Mouse (Mus musculus) thymus, adult 2 months (tissue): ENCODE measurements around the gene Sdccag8. TPM values are rescaled to one million over a fixed set of nuclear protein-coding genes. Genes with fewer than 3 reads are reported as not detected.

Source experiments
- DNase-seq: peaks from one replicate; pipeline ENCODE4 v3.0.0; 2021
- H3K27ac ChIP-seq: fragments of 200-500 bp; 2 replicates; pipeline ENCODE4 v1.5.1; 2012; ENCODE audit warnings: low read length, control low read depth; ENCODE audit not compliant: control insufficient read depth, insufficient read depth
- H3K27me3 ChIP-seq: fragments of 200-500 bp; 2 replicates; pipeline ENCODE4 v1.6.1; 2012; ENCODE audit warnings: mild to moderate bottlenecking, low read length, moderate library complexity, mixed read lengths; ENCODE audit not compliant: control insufficient read depth, insufficient read depth
- H3K36me3 ChIP-seq: fragments of 200-500 bp; 2 replicates; pipeline ENCODE4 v1.6.1; 2012; ENCODE audit warnings: mild to moderate bottlenecking, low read length, moderate library complexity; ENCODE audit not compliant: control insufficient read depth, insufficient read depth
- H3K4me1 ChIP-seq: fragments of 200-500 bp; replicated peaks from 2 replicates; pipeline ENCODE4 v1.6.1; 2012; ENCODE audit warnings: low read length; ENCODE audit not compliant: control insufficient read depth, insufficient read depth
- H3K4me3 ChIP-seq: fragments of 200-500 bp; 2 replicates; pipeline ENCODE4 v1.5.1; 2012; ENCODE audit warnings: mild to moderate bottlenecking, low read length, control low read depth, moderate library complexity; ENCODE audit not compliant: control insufficient read depth, insufficient read depth
- CTCF ChIP-seq: fragments of 200-500 bp; IDR thresholded peaks from 2 replicates; pipeline ENCODE4 v1.5.1; 2012; ENCODE audit warnings: mild to moderate bottlenecking, control low read depth, low read length, moderate library complexity, borderline replicate concordance; ENCODE audit not compliant: control insufficient read depth, poor library complexity, insufficient read depth; ENCODE audit errors: extremely low read depth
- POLR2A ChIP-seq: fragments of 200-500 bp; IDR thresholded peaks from 2 replicates; pipeline ENCODE4 v1.6.1; 2012; ENCODE audit warnings: mild to moderate bottlenecking, low read length, control low read depth, moderate library complexity; ENCODE audit not compliant: control insufficient read depth, poor library complexity, insufficient read depth; ENCODE audit errors: extremely low read depth
- WGBS: fragments of 180-500 bp; shearing (Covaris S2); methylation state at CpG from one replicate; pipeline ENCODE4 v1.1.7; 2018; 5-methylcytosine and 5-hydroxymethylcytosine counted together
- polyA plus RNA-seq: library from polyadenylated mRNA; depleted of rRNA; stranded (reverse); fragments of >200 nt; gene quantifications from 2 replicates; pipeline ENCODE4 v1.2.3, GENCODE M21; 2012

Gene Sdccag8
- polyA plus RNA-seq, 1 experiment = 6.2 TPM

- WGBS = 97% methylated on average over 6 of the region's 6 CpGs
- TF ChIP-seq POLR2A (no peak), CTCF (no peak)
- Histone ChIP-seq H3K27ac (no peak overlapping the region), H3K4me1 (no peaks in the 10 kb centered on the region; the same call in 1 of the 2 replicates), H3K36me3 (no peaks in the 10 kb centered on the region), H3K4me3 (no peak overlapping the region), H3K27me3 (no peaks in the 10 kb centered on the region)
- no peak for DNase-seq
These were observed 65.2 kb downstream of the Sdccag8 start for GRCm38 (mm10) chr1:176879614-176880013.

GRCm38 (mm10) chr1:176880101-176880500 is 65.6 kb downstream of the Sdccag8 start:
- H3K4me1 ChIP-seq = no peaks in the 10 kb centered on the region; the same call in 1 of the 2 replicates
- no peak overlapping the region for H3K4me3 ChIP-seq
- no peak for DNase-seq
- no peaks in the 10 kb centered on the region for H3K27me3 ChIP-seq
- H3K36me3 ChIP-seq = no peaks in the 10 kb centered on the region
- 91% methylated on average over 5 of the region's 5 CpGs for WGBS
- TF ChIP-seq POLR2A = no peak
- no peak for TF ChIP-seq CTCF
- no peak overlapping the region for H3K27ac ChIP-seq

GRCm38 (mm10) chr1:176880943-176881342 is 66.5 kb downstream of the Sdccag8 start:
- DNase-seq = no peak
- Histone ChIP-seq H3K4me1 (no peaks in the 10 kb centered on the region; the same call in 1 of the 2 replicates), H3K36me3 (no peaks in the 10 kb centered on the region), H3K27me3 (no peaks in the 10 kb centered on the region), H3K27ac (no peak overlapping the region), H3K4me3 (no peak overlapping the region)
- TF ChIP-seq POLR2A (no peak), CTCF (no peak)
- WGBS = 93% methylated on average over 6 of the region's 6 CpGs

- no peak overlapping the region for H3K4me3 ChIP-seq
- H3K27ac ChIP-seq = no peak overlapping the region
- H3K36me3 ChIP-seq = no peaks in the 10 kb centered on the region
- no peak for TF ChIP-seq POLR2A
- no peaks in the 10 kb centered on the region for H3K27me3 ChIP-seq
- no peak for DNase-seq
- WGBS = 97% methylated on average over 17 of the region's 17 CpGs
- no peaks in the 10 kb centered on the region; the same call in 1 of the 2 replicates for H3K4me1 ChIP-seq
These were observed 70.9 kb downstream of the Sdccag8 start for GRCm38 (mm10) chr1:176885207-176885933.

- H3K4me3 ChIP-seq = no peak overlapping the region
- no peaks in the 10 kb centered on the region for H3K36me3 ChIP-seq
- H3K27me3 ChIP-seq = no peaks in the 10 kb centered on the region
- no peak overlapping the region for H3K27ac ChIP-seq
- no peak for DNase-seq
- TF ChIP-seq CTCF (no peak), POLR2A (no peak)
- WGBS = 94% methylated on average over 5 of the region's 5 CpGs
- H3K4me1 ChIP-seq = no peaks in the 10 kb centered on the region; the same call in 1 of the 2 replicates
These were observed 71.5 kb downstream of the Sdccag8 start for GRCm38 (mm10) chr1:176886002-176886401.

GRCm38 (mm10) chr1:176903741-176904140 is 89.3 kb downstream of the Sdccag8 start:
- DNase-seq = no peak
- Histone ChIP-seq H3K4me1 (no peaks in the 10 kb centered on the region), H3K36me3 (no peaks in the 10 kb centered on the region), H3K27ac (no peak overlapping the region), H3K27me3 (no peaks in the 10 kb centered on the region), H3K4me3 (no peak overlapping the region)
- WGBS = 94% methylated on average over 6 of the region's 6 CpGs
- TF ChIP-seq CTCF = no peak
- TF ChIP-seq POLR2A = no peak

- Histone ChIP-seq H3K27me3 (no peaks in the 10 kb centered on the region), H3K4me1 (no peaks in the 10 kb centered on the region), H3K27ac (no peak overlapping the region), H3K4me3 (no peak overlapping the region), H3K36me3 (no peaks in the 10 kb centered on the region)
- TF ChIP-seq CTCF (no peak), POLR2A (no peak)
- WGBS = 100% methylated on average over 2 of the region's 2 CpGs
- DNase-seq = no peak
These were observed 101.5 kb downstream of the Sdccag8 start for GRCm38 (mm10) chr1:176915946-176916345.
